Mouse (Mus musculus) midbrain, embryonic 13.5 days (tissue): ENCODE measurements at regions not wholly inside any gene's neighbourhood (a gene's known extent, or its start where the extent isn't known, plus 50 kb on each side); places are given as distances from the start of the nearest gene placed in this dataset.
A peak's percentile ranks its signal among the peaks of the same experiment; 100 is the strongest.

Source experiments
- ATAC-seq: fragments of 200-750 bp; cut with Nextera tagmentation; 2 replicates; pipeline ENCODE4 v1.8.0; 2017; ENCODE audit warnings: mild to moderate bottlenecking, moderate TSS enrichment, moderate library complexity
- H3K27ac ChIP-seq: fragments of 300-500 bp; sonication (generic); 2 replicates; pipeline ENCODE4 v1.5.1; 2015; ENCODE audit warnings: inconsistent platforms, mild to moderate bottlenecking, moderate library complexity
- H3K27me3 ChIP-seq: fragments of 300-500 bp; sonication (generic); 2 replicates; pipeline ENCODE4 v1.6.1; 2015; ENCODE audit warnings: mild to moderate bottlenecking, inconsistent platforms
- H3K36me3 ChIP-seq: fragments of 300-500 bp; sonication (generic); 2 replicates; pipeline ENCODE4 v1.6.1; 2015; ENCODE audit warnings: mild to moderate bottlenecking, inconsistent platforms
- H3K4me1 ChIP-seq: fragments of 300-500 bp; sonication (generic); replicated peaks from 2 replicates; pipeline ENCODE4 v1.6.1; 2015; ENCODE audit warnings: inconsistent platforms
- H3K4me2 ChIP-seq: fragments of 300-500 bp; sonication (generic); replicated peaks from 2 replicates; pipeline ENCODE4 v1.6.1; 2015; ENCODE audit warnings: moderate library complexity, mild to moderate bottlenecking, inconsistent platforms
- H3K4me3 ChIP-seq: fragments of 300-500 bp; sonication (generic); replicated peaks from 2 replicates; pipeline ENCODE4 v1.5.1; 2015; ENCODE audit warnings: mild to moderate bottlenecking, inconsistent platforms
- H3K9ac ChIP-seq: fragments of 300-500 bp; sonication (generic); replicated peaks from 2 replicates; pipeline ENCODE4 v1.6.1; 2015; ENCODE audit warnings: mild to moderate bottlenecking, inconsistent platforms
- H3K9me3 ChIP-seq: fragments of 300-500 bp; sonication (generic); 2 replicates; pipeline ENCODE4 v1.6.1; 2016; ENCODE audit warnings: mild to moderate bottlenecking, inconsistent platforms
- WGBS: fragments of 180-500 bp; shearing (Covaris S2); methylation state at CpG from one replicate; pipeline ENCODE4 v1.1.7; 2015; 5-methylcytosine and 5-hydroxymethylcytosine counted together

DNA sequence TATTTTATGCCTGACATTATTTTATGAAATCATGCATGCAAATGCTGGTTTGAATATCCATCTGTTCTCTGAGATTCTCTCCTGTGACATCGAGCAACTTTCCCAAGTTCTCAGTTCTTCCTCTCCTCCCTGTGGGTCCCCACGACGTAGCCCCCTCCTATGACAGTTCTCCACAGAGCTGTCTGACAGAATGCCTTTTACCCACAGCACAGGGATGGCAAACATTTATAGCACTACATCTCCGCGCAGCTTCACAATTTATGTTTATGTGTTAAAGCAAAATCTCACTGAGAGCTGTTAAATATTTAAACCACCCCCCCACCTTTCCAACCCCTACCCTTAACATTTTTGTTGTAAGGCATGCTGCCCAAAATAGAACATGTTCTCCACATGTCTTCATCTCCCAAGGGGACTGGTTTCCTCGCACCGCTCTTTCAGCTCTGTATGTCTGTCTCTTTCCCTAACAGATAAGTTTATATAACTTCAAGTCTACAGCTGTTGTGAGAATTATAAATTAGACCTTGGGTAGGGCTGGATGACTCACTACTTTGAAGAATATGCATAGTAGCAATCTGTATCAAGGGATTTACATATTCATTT lies 63.5 kb upstream of the Ndst3 start:
- H3K36me3 ChIP-seq: no peaks in the 10 kb centered on the region
- H3K27me3 ChIP-seq: no peaks in the 10 kb centered on the region
- ATAC-seq: no peak
- H3K4me1 ChIP-seq: no peaks in the 10 kb centered on the region
- no peaks in the 10 kb centered on the region for H3K9me3 ChIP-seq
- H3K9ac ChIP-seq: no peak overlapping the region
- no peak overlapping the region for H3K4me3 ChIP-seq
- no peak overlapping the region for H3K4me2 ChIP-seq
- H3K27ac ChIP-seq: no peak overlapping the region
- whole genome bisulfite sequencing: 87% methylated on average over 7 of the region's 7 CpGs

- H3K9me3 ChIP-seq: no peaks in the 10 kb centered on the region
- ATAC-seq: no peak
- H3K4me1 ChIP-seq: no peaks in the 10 kb centered on the region
- H3K36me3 ChIP-seq: no peaks in the 10 kb centered on the region
- no peak overlapping the region for H3K4me3 ChIP-seq
- H3K9ac ChIP-seq: no peak overlapping the region
- H3K27ac ChIP-seq: no peak overlapping the region
- 91% methylated on average over 1 of the region's 1 CpGs for whole genome bisulfite sequencing
- H3K4me2 ChIP-seq: no peak overlapping the region
- no peaks in the 10 kb centered on the region for H3K27me3 ChIP-seq
Measured at GRCm38 (mm10) chr3:123754927-123755326, 64.3 kb upstream of the Ndst3 start.

DNA sequence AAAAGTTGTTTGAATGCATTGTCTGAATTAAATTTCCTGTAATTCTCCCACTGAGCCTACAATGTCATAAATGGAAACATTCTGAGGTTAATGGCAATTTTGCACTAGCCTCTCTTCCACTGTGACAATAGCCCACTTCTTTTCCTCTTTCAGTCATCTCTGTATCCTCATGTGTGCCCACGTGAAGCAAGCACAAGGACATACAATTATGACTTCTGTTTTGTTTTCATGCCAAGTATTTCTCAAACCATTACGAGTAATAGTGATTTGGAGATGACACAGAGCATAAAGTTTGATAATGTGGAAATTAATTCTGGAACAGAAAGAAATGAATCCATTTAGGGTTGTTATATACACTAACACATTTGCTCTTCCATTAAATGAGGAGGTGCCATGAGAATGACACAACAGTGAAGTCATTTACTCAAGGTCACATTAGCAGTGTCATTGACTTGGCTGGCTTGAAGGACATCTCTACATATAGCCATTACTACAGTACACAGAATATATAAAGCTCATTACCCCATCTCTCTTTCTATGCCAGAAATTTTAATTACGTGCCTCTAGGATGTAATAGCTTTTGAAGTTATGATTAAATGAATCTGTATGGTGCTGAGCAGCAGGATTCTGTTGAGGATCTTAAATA lies 75.4 kb upstream of the Ndst3 start:
- 0 out of 2 replicates have a peak overlapping the region, but pooled peaks have one; percentile 10 for H3K27ac ChIP-seq

GRCm38 (mm10) chr3:123766557-123766913 lies 75.9 kb upstream of the Ndst3 start:
- H3K9ac ChIP-seq: no peak overlapping the region
- ATAC-seq: peak; percentile 63
- H3K4me2 ChIP-seq: no peak overlapping the region
- H3K4me3 ChIP-seq: no peak overlapping the region
- H3K4me1 ChIP-seq: 0 out of 2 replicates have a peak, but pooled peaks cover 4% of the 10 kb centered on the region
- H3K36me3 ChIP-seq: no peaks in the 10 kb centered on the region
- H3K9me3 ChIP-seq: no peaks in the 10 kb centered on the region
- H3K27ac ChIP-seq: 0 out of 2 replicates have a peak overlapping the region, but pooled peaks have one; percentile 10
- WGBS: 72% methylated on average over 6 of the region's 6 CpGs
- no peaks in the 10 kb centered on the region for H3K27me3 ChIP-seq

More for the DNA sequence above, 75.4 kb upstream of the Ndst3 start:
- 81% methylated on average over 3 of the region's 3 CpGs for WGBS
- Histone ChIP-seq H3K9ac (no peak overlapping the region), H3K4me1 (0 out of 2 replicates have a peak, but pooled peaks cover 4% of the 10 kb centered on the region), H3K4me2 (no peak overlapping the region), H3K4me3 (no peak overlapping the region), H3K36me3 (no peaks in the 10 kb centered on the region), H3K27me3 (no peaks in the 10 kb centered on the region), H3K9me3 (no peaks in the 10 kb centered on the region)
- peak; percentile 43; the same call in 1 of the 2 replicates for ATAC-seq

- H3K4me3 ChIP-seq: no peak overlapping the region
- H3K27me3 ChIP-seq: no peaks in the 10 kb centered on the region
- no peaks in the 10 kb centered on the region for H3K4me1 ChIP-seq
- H3K9ac ChIP-seq: no peak overlapping the region
- no peaks in the 10 kb centered on the region for H3K9me3 ChIP-seq
- no peak overlapping the region for H3K27ac ChIP-seq
- no peaks in the 10 kb centered on the region for H3K36me3 ChIP-seq
- no peak for ATAC-seq
- no peak overlapping the region for H3K4me2 ChIP-seq
Measured at GRCm38 (mm10) chr3:123780507-123780906, 89.9 kb upstream of the Ndst3 start.

GRCm38 (mm10) chr3:123781581-123781980 lies 90.9 kb upstream of the Ndst3 start:
- H3K9me3 ChIP-seq: no peaks in the 10 kb centered on the region
- H3K9ac ChIP-seq: no peak overlapping the region
- H3K36me3 ChIP-seq: no peaks in the 10 kb centered on the region
- H3K4me3 ChIP-seq: no peak overlapping the region
- no peak overlapping the region for H3K27ac ChIP-seq
- no peaks in the 10 kb centered on the region for H3K27me3 ChIP-seq
- H3K4me1 ChIP-seq: no peaks in the 10 kb centered on the region
- no peak overlapping the region for H3K4me2 ChIP-seq
- ATAC-seq: no peak
- 86% methylated on average over 1 of the region's 1 CpGs for WGBS

DNA sequence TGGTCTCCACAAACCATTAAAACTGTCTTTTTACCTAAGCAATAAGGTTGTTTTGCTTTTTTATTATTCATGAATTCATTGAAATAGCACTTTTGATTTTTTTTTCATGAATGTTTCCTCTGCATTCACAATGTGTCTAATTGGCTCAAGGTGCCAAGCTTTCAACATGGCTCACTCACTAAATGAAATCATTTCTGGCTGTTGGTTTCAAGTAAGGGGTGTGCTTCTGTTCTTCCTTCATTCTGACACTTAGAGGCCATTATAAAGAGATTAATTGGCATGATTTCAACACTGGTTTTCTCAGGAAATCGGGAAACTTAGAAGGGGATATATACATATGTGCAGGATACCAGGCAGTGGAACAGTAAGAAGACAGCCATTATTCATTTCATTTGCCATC lies 93.5 kb upstream of the Ndst3 start:
- Histone ChIP-seq H3K9me3 (no peaks in the 10 kb centered on the region; the same call in 1 of the 2 replicates), H3K4me3 (no peak overlapping the region), H3K36me3 (no peaks in the 10 kb centered on the region), H3K27me3 (no peaks in the 10 kb centered on the region), H3K4me1 (no peaks in the 10 kb centered on the region), H3K4me2 (no peak overlapping the region), H3K27ac (no peak overlapping the region), H3K9ac (no peak overlapping the region)
- no peak for ATAC-seq
- 80% methylated on average over 1 of the region's 1 CpGs for WGBS

GRCm38 (mm10) chr3:123794011-123794410 lies 103.4 kb upstream of the Ndst3 start:
- no peak overlapping the region for H3K4me3 ChIP-seq
- 86% methylated on average over 1 of the region's 1 CpGs for WGBS

GRCm38 (mm10) chr3:123805338-123805737 lies 114.7 kb upstream of the Ndst3 start:
- H3K9me3 ChIP-seq: no peaks in the 10 kb centered on the region
- H3K27ac ChIP-seq: no peak overlapping the region
- H3K9ac ChIP-seq: no peak overlapping the region
- H3K27me3 ChIP-seq: no peaks in the 10 kb centered on the region
- 90% methylated on average over 3 of the region's 3 CpGs for WGBS
- H3K4me3 ChIP-seq: no peak overlapping the region
- no peak overlapping the region for H3K4me2 ChIP-seq
- H3K36me3 ChIP-seq: no peaks in the 10 kb centered on the region
- H3K4me1 ChIP-seq: peaks cover 15% of the 10 kb centered on the region
- no peak for ATAC-seq

More at GRCm38 (mm10) chr3:123794011-123794410, 103.4 kb upstream of the Ndst3 start:
- Histone ChIP-seq H3K4me2 (no peak overlapping the region), H3K36me3 (no peaks in the 10 kb centered on the region), H3K27me3 (no peaks in the 10 kb centered on the region), H3K4me1 (no peaks in the 10 kb centered on the region), H3K9me3 (no peaks in the 10 kb centered on the region; the same call in 1 of the 2 replicates), H3K27ac (no peak overlapping the region), H3K9ac (no peak overlapping the region)
- no peak for ATAC-seq

DNA sequence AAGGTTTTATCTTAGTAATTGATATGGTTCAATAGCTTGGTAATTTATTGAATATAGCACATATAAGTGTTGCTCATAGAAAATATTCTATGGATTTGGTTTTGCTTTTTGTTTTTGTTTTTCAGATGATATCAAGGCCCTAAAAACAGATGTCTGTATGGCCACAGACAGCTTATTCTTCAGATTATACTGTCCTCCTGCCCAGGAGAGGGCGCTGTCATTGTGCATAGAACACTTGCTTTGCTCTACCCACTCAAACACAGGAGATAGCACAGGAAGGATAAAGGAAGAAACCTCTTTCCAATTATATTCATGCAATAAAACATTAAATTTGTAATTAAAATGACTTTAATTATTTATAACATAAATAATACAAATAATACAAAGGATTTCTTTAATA lies 115.4 kb upstream of the Ndst3 start:
- Histone ChIP-seq H3K9me3 (no peaks in the 10 kb centered on the region), H3K27me3 (no peaks in the 10 kb centered on the region), H3K27ac (no peak overlapping the region), H3K4me2 (no peak overlapping the region), H3K4me1 (peaks cover 21% of the 10 kb centered on the region), H3K4me3 (no peak overlapping the region), H3K9ac (no peak overlapping the region), H3K36me3 (no peaks in the 10 kb centered on the region)
- ATAC-seq: no peak
- WGBS: 96% methylated on average over 1 of the region's 1 CpGs

GRCm38 (mm10) chr3:123806546-123806945 lies 115.9 kb upstream of the Ndst3 start:
- Histone ChIP-seq H3K4me1 (peaks cover 26% of the 10 kb centered on the region), H3K9me3 (no peaks in the 10 kb centered on the region), H3K4me2 (no peak overlapping the region), H3K4me3 (no peak overlapping the region), H3K27ac (no peak overlapping the region), H3K27me3 (no peaks in the 10 kb centered on the region), H3K9ac (no peak overlapping the region), H3K36me3 (no peaks in the 10 kb centered on the region)
- WGBS: 85% methylated on average over 1 of the region's 1 CpGs
- no peak for ATAC-seq

GRCm38 (mm10) chr3:123810018-123810942 lies 119.6 kb upstream of the Ndst3 start:
- H3K36me3 ChIP-seq: no peaks in the 10 kb centered on the region
- no peaks in the 10 kb centered on the region for H3K9me3 ChIP-seq
- no peak overlapping the region for H3K4me2 ChIP-seq
- peak overlapping the region; percentile 44; the same call in 1 of the 2 replicates for H3K27ac ChIP-seq
- H3K4me1 ChIP-seq: peaks cover 26% of the 10 kb centered on the region
- H3K9ac ChIP-seq: no peak overlapping the region
- ATAC-seq: peak; percentile 82
- no peak overlapping the region for H3K4me3 ChIP-seq
- WGBS: 28% methylated on average over 10 of the region's 10 CpGs
- H3K27me3 ChIP-seq: no peaks in the 10 kb centered on the region
